Mouse (Mus musculus): ENCODE measurements at regions not wholly inside any gene's neighbourhood (a gene's known extent, or its start where the extent isn't known, plus 50 kb on each side); places are given as distances from the start of the nearest gene placed in this dataset.

DNA sequence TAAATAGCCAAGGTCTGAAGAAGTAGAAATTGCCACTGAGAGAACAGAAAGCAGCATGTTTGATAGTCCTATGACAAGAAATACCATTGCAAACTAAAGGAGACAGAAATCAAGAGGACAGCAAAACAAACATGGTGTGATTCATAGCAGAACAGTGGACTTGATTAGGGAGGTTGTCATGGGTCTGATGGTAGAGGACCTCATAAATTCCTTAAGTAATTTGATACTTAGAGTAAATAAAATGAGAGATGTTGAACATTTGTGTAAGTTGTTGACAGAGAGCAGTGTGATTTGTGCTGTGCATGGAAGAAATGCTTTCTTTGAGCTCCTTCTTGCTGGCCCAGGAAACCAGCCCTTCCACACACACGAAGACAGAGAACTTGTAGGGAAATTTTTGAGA, 2090.8 kb downstream of the 9330182O14Rik start:
- Histone ChIP-seq H3K4me3 (ENCODE audit: extremely low read depth, insufficient read depth, insufficient read length) (no peak overlapping the region), H3K27ac (ENCODE audit: insufficient read depth, low read length) (no peak overlapping the region), H3K36me3 (ENCODE audit: control insufficient read depth, insufficient read depth, low read length) (no peaks in the 10 kb centered on the region), H3K4me1 (ENCODE audit: control insufficient read depth, insufficient read depth, insufficient read length) (no peaks in the 10 kb centered on the region), H3K27me3 (ENCODE audit: control insufficient read depth, insufficient read depth, low read length) (no peaks in the 10 kb centered on the region)
- 71% methylated on average over 1 of the region's 1 CpGs for WGBS
- TF ChIP-seq CTCF (IDR thresholded peaks at IDR 0.05; ENCODE audit: extremely low read depth, insufficient read depth, insufficient read length, insufficient replicate concordance) (no peak), POLR2A (IDR thresholded peaks at IDR 0.05; ENCODE audit: low read depth, low read length) (no peak)
- no peak for DNase-seq (ENCODE audit: low read depth in 1 of 2, low spot score in 2 of 2)

DNA sequence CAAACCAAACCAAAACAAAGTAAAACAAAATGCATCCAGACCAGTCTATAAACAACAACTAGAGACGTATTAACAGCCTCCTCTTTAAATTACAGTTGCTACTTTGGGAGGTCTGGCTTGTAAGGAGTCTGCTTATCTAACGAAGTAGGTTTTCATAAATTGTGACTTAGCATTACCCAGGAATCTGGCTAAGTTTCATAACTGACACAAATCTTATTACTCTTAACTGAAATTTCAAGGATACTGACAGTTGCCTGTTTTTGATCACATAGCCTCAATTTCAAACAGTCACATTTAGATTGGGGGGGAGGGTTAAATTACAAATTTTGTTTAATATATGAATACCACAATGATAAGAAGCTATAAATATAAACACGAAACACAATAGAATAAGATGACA, 2097.5 kb downstream of the 9330182O14Rik start:
- no peak for DNase-seq (ENCODE audit: low read depth in 1 of 2, low spot score in 2 of 2)
- TF ChIP-seq CTCF (IDR thresholded peaks at IDR 0.05; ENCODE audit: extremely low read depth, insufficient read depth, insufficient read length, insufficient replicate concordance): no peak
- no peak for TF ChIP-seq POLR2A (IDR thresholded peaks at IDR 0.05; ENCODE audit: low read depth, low read length)
- WGBS: 86% methylated on average over 3 of the region's 3 CpGs
- no peaks in the 10 kb centered on the region for H3K4me1 ChIP-seq (ENCODE audit: control insufficient read depth, insufficient read depth, insufficient read length)
- no peaks in the 10 kb centered on the region for H3K36me3 ChIP-seq (ENCODE audit: control insufficient read depth, insufficient read depth, low read length)
- H3K4me3 ChIP-seq (ENCODE audit: extremely low read depth, insufficient read depth, insufficient read length): no peak overlapping the region
- H3K27ac ChIP-seq (ENCODE audit: insufficient read depth, low read length): no peak overlapping the region
- no peaks in the 10 kb centered on the region for H3K27me3 ChIP-seq (ENCODE audit: control insufficient read depth, insufficient read depth, low read length)

GRCm38 (mm10) chr15:42246812-42247211, 2112.6 kb downstream of the 9330182O14Rik start:
- H3K27ac ChIP-seq (ENCODE audit: insufficient read depth, low read length): no peak overlapping the region
- no peaks in the 10 kb centered on the region for H3K27me3 ChIP-seq (ENCODE audit: control insufficient read depth, insufficient read depth, low read length)
- H3K36me3 ChIP-seq (ENCODE audit: control insufficient read depth, insufficient read depth, low read length): no peaks in the 10 kb centered on the region
- WGBS: 95% methylated on average over 1 of the region's 1 CpGs
- H3K4me3 ChIP-seq (ENCODE audit: extremely low read depth, insufficient read depth, insufficient read length): no peak overlapping the region
- TF ChIP-seq POLR2A (IDR thresholded peaks at IDR 0.05; ENCODE audit: low read depth, low read length) (no peak), CTCF (IDR thresholded peaks at IDR 0.05; ENCODE audit: extremely low read depth, insufficient read depth, insufficient read length, insufficient replicate concordance) (no peak)
- no peaks in the 10 kb centered on the region for H3K4me1 ChIP-seq (ENCODE audit: control insufficient read depth, insufficient read depth, insufficient read length)
- DNase-seq (ENCODE audit: low read depth in 1 of 2, low spot score in 2 of 2): no peak

DNA sequence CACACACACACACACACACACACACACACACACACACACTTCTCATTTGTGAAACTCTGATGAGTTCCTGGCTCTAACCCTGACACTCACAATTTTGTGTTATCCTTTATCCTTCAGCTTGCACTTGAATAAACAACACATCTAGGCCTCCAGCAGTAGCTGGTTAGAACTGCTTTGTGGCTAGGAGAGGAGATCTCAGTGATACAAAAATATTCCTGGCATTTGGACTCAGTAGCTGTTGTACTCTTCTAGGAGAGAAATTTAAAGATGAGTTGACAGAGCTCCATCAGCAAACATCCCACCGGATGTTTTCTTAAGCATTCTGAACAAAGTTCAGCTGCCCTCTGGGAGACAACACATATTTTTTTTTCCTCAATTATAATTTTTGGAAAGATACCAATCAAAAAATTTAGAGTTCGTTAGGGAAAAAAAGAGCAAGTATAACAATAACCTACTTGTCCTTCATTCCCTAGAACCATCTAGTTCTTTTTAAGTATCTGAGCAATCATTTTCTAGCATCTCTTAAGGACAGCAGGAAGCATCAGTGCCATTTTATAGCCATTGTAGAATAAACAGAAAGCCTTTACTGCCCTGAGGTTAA, 2118.7 kb downstream of the 9330182O14Rik start:
- Histone ChIP-seq H3K27ac (ENCODE audit: insufficient read depth, low read length) (no peak overlapping the region), H3K4me1 (ENCODE audit: control insufficient read depth, insufficient read depth, insufficient read length) (no peaks in the 10 kb centered on the region), H3K27me3 (ENCODE audit: control insufficient read depth, insufficient read depth, low read length) (no peaks in the 10 kb centered on the region), H3K36me3 (ENCODE audit: control insufficient read depth, insufficient read depth, low read length) (no peaks in the 10 kb centered on the region), H3K4me3 (ENCODE audit: extremely low read depth, insufficient read depth, insufficient read length) (no peak overlapping the region)
- no peak for DNase-seq (ENCODE audit: low read depth in 1 of 2, low spot score in 2 of 2)
- TF ChIP-seq POLR2A (IDR thresholded peaks at IDR 0.05; ENCODE audit: low read depth, low read length): no peak
- TF ChIP-seq CTCF (IDR thresholded peaks at IDR 0.05; ENCODE audit: extremely low read depth, insufficient read depth, insufficient read length, insufficient replicate concordance): no peak
- WGBS: 88% methylated on average over 2 of the region's 2 CpGs

GRCm38 (mm10) chr15:42256343-42256742, 2122.2 kb downstream of the 9330182O14Rik start:
- Histone ChIP-seq H3K4me3 (ENCODE audit: extremely low read depth, insufficient read depth, insufficient read length) (no peak overlapping the region), H3K27me3 (ENCODE audit: control insufficient read depth, insufficient read depth, low read length) (no peaks in the 10 kb centered on the region), H3K36me3 (ENCODE audit: control insufficient read depth, insufficient read depth, low read length) (no peaks in the 10 kb centered on the region), H3K27ac (ENCODE audit: insufficient read depth, low read length) (no peak overlapping the region), H3K4me1 (ENCODE audit: control insufficient read depth, insufficient read depth, insufficient read length) (no peaks in the 10 kb centered on the region)
- TF ChIP-seq POLR2A (IDR thresholded peaks at IDR 0.05; ENCODE audit: low read depth, low read length): no peak
- TF ChIP-seq CTCF (IDR thresholded peaks at IDR 0.05; ENCODE audit: extremely low read depth, insufficient read depth, insufficient read length, insufficient replicate concordance): no peak
- DNase-seq (ENCODE audit: low read depth in 1 of 2, low spot score in 2 of 2): no peak
- WGBS: 84% methylated on average over 2 of the region's 2 CpGs

- H3K27ac ChIP-seq (ENCODE audit: insufficient read depth, low read length): no peak overlapping the region
- TF ChIP-seq CTCF (IDR thresholded peaks at IDR 0.05; ENCODE audit: extremely low read depth, insufficient read depth, insufficient read length, insufficient replicate concordance): no peak
- TF ChIP-seq POLR2A (IDR thresholded peaks at IDR 0.05; ENCODE audit: low read depth, low read length): no peak
- WGBS: 73% methylated on average over 1 of the region's 1 CpGs
Observed at GRCm38 (mm10) chr15:42275117-42275516, 2141.0 kb downstream of the 9330182O14Rik start.

DNA sequence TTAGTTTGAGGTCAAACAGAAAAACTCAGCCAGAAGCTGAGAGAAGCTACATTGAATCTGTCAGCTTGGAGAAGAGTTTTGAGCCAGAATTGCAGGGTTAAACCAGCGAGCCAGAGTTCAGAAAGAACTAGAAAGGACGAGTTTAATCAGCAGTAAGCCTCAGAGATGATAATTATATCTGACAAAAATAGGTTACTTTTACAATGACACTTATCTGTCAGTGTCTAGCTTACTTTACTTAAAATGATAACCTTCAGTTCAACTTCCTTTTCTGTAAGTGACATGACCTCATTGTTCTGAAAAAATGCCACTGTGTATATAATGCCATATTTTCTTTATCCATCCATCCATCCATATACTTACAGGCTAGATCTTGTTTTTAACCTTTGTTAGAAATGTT, 2143.1 kb downstream of the 9330182O14Rik start:
- no peaks in the 10 kb centered on the region for H3K4me1 ChIP-seq (ENCODE audit: control insufficient read depth, insufficient read depth, insufficient read length)
- no peak for TF ChIP-seq CTCF (IDR thresholded peaks at IDR 0.05; ENCODE audit: extremely low read depth, insufficient read depth, insufficient read length, insufficient replicate concordance)
- TF ChIP-seq POLR2A (IDR thresholded peaks at IDR 0.05; ENCODE audit: low read depth, low read length): no peak

More at GRCm38 (mm10) chr15:42275117-42275516, 2141.0 kb downstream of the 9330182O14Rik start:
- DNase-seq (ENCODE audit: low read depth in 1 of 2, low spot score in 2 of 2): no peak
- H3K4me1 ChIP-seq (ENCODE audit: control insufficient read depth, insufficient read depth, insufficient read length): no peaks in the 10 kb centered on the region
- no peaks in the 10 kb centered on the region for H3K27me3 ChIP-seq (ENCODE audit: control insufficient read depth, insufficient read depth, low read length)
- no peak overlapping the region for H3K4me3 ChIP-seq (ENCODE audit: extremely low read depth, insufficient read depth, insufficient read length)
- H3K36me3 ChIP-seq (ENCODE audit: control insufficient read depth, insufficient read depth, low read length): no peaks in the 10 kb centered on the region

More for the DNA sequence above, 2143.1 kb downstream of the 9330182O14Rik start:
- H3K36me3 ChIP-seq (ENCODE audit: control insufficient read depth, insufficient read depth, low read length): no peaks in the 10 kb centered on the region
- no peak overlapping the region for H3K4me3 ChIP-seq (ENCODE audit: extremely low read depth, insufficient read depth, insufficient read length)
- WGBS: 78% methylated on average over 2 of the region's 2 CpGs
- no peak for DNase-seq (ENCODE audit: low read depth in 1 of 2, low spot score in 2 of 2)
- no peak overlapping the region for H3K27ac ChIP-seq (ENCODE audit: insufficient read depth, low read length)
- no peaks in the 10 kb centered on the region for H3K27me3 ChIP-seq (ENCODE audit: control insufficient read depth, insufficient read depth, low read length)
